Mouse (Mus musculus) right cerebral cortex, postnatal 25 days (tissue): Measurements from ENCODE around the gene Grhl3.

Experiments
- DNase-seq: peaks from one replicate; pipeline ENCODE4 v3.0.0; 2022

The Grhl3 gene

DNA sequence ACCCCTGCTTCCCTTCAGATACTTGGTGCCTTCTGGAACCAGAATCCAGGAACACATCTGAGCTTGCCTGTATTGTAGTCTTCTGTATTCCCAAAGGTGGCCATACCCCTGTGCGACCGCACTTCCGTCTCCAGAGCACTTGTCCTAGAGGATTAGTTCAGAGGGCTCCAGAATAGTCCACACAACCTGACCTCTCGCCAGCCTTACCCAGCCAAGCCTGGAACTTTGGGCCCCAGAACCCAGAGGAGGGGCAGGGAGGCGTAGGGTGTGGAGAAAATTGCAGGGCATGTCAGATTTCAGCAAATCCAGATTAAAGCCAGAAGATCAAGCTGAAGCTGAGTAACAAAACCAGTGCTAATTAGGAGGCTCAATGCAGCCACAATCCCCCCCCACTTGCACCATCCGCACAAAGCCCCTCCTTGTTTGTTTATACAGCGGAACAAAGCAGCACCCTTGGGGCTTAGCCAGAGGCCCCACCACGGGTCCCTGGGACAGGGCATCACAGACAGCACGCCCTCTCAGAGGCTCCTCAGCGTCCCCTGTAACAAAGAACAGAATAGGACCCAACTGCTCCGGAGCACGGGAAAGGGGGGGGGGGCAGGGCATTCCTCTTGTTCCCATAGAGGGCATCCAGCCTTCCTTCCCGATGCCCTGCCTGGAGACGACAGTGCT, 47.3 kb downstream of the Grhl3 start:
- no peak for DNase-seq

DNA sequence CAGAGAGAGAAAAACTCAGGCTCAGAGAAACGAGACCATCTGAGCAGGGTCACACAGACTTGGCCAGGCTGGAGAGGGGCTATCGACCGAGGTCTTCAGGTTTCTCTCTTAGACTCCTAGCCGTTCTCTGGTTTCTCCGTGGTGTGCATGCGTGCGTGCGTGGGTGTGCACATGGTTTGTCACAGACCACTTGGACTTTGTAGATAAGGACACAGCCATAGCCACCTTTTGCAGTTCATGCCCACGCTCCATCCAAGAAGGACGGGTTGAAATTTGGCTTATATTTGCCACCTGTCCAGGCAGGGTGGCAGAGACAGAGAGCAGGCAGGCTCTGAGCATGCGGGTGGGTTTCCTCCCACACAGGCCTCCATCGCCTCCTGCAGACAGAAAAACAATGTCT, 48.4 kb downstream of the Grhl3 start:
- no peak for DNase-seq

DNA sequence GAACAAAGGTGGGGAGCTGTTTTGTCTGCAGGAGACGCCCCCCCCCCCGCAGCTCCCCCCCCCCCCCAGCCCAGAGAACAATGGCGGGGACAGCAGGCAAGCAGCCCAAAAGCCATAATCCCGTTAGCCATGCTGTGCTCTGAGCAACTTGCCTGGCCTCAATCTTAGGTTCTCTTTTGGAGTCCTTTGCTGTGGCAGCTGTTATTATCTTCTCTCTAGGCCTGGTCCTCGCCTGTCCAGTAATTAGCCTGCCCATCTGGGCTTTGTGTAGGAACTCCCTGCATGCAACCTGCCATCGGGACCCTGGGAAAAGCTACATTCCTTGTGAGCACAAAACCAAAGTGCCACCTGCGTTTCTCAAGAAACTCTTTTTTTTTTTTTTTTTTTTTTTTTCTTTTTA, 49.5 kb downstream of the Grhl3 start:
- DNase-seq = no peak

DNA sequence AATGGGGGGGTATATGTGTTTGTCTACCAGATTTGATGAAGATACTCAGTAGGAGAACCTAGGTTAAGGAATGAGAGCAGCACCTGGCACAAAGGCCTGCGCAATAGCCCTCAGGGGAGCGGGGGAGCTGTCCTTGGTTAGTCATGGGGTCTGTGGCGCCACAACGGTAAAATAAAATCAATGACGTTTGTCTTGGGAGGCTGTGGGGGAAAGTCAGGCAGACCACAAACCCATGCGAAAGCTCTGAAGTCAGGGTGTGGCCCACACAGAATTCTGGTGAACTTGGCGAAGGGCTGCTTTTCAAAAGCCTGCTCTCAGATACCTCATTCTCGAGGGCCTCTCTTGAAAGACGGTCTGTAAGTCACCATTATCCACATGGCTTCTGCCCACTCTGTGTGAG, 53.0 kb downstream of the Grhl3 start:
- DNase-seq = no peak

DNA sequence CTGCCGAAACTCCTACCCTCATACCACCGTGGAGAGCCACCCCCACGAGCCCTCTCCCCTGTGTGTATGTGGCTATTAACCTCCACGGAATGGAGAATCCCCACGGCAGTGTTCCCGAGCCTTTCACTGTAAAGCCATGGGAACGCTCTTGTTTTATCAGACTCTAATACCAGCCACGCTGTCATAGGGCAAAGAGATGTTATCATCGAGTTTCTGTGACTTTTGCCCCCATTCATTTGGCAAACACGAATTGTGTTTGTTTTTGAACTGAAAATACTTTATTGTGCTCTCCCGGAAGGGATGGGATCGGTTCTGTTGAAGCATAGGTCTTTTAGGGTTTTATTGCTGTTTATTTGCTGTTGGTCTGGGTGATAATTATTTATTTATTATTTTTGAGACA, 55.3 kb downstream of the Grhl3 start:
- no peak for DNase-seq

DNA sequence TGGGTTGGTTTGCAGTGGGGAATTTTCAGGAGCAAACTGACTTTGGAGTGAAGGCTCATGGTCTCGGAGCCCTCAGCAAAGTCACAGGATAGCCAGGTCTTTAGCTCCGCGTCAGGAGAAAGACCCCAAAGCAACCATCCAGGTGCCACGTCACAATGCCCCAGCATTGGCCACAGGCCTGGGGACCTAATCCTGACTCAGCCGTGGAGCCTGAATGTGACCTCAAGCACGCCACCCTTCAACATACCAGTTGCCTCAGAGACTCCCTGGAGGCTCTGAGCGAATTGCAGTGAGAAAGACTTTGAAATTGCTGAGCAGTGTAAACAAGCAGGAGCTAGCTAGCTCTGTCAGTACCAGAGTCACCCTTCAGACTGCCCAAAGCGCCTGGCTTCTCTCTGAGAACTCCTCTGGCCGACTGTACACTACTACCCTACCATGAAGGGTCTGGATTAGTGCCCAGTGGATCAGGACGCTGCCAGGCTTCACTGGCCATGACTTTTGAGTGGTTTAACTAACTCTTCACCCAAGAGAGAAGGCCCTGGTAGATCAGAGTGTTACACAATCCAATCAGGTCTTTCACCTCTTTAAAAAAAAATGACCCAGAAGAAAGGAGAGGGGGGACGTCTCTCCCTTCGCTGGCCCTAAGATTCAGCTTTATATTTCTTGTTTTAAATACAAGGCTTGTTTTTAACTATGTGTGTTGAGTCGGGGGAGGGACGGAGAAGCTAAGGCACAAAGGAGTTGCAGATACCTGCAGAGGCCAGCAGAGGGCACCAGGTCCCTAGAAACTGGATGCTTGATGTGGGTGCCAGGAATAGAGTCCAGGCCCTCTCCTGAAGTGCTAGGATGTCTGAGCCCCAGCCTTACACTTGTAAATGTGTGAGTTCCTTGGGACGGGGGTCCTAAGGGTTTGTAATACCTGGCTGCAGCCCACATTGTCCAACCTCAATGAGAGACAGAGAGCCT, 56.8 kb downstream of the Grhl3 start:
- DNase-seq = no peak

DNA sequence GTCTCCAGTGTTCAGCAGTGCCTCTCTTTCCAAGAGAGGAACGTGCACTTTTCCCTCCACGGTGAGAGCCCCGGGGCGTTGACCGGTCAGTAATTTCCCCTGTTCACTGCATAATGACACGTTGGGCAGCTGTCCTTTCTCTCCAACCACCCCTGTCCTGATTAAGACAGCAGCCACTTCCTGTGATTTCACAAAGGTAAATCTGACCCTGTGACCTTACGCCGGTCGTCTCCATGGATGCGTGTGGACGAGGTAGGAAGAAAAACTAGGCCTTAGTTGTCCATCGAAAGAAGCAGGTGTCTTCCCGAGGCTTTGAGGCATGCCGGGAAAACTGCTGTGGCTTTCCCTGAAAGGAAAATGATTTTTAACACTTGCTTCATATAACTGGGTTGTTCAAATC, 58.5 kb downstream of the Grhl3 start:
- DNase-seq = no peak

DNA sequence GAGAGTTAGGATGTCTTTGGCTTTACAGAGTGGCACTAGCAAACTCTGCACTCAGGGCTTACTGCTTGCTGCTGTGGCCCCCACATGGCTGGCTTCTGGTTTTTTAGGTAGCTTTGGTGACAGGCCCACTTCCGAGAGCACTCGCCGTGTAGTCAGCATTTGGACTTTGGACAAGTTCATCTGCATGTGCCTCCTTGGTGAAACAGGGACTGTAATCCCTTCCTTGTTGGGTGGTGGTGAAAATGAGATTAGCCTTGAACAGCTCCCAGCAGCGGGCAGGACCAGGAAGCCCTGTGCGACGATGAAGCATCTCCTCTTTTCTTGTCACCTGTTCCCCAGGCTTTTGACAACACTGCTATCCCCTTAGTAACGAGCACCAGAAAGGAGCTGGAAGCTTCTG, 59.6 kb downstream of the Grhl3 start:
- DNase-seq = no peak

DNA sequence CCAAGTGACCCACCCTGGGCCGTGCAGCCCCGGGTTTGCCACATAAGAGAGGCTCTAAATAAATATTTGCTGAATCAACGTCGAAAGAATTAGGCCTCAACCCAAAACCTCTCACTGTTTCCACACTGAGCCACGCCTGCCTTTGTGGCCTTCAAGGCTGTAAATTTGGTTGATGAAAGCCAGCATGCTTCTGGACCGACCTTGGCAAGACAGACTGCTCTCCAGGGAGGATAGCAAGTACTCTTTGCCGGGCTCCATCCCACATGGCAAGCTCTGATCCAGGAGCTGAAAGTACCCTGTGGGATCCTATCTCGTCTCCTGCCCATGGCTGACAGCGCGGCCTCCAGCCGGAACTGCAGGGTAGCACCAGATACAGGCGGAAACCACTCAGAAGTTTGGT, 63.9 kb downstream of the Grhl3 start:
- DNase-seq = no peak

DNA sequence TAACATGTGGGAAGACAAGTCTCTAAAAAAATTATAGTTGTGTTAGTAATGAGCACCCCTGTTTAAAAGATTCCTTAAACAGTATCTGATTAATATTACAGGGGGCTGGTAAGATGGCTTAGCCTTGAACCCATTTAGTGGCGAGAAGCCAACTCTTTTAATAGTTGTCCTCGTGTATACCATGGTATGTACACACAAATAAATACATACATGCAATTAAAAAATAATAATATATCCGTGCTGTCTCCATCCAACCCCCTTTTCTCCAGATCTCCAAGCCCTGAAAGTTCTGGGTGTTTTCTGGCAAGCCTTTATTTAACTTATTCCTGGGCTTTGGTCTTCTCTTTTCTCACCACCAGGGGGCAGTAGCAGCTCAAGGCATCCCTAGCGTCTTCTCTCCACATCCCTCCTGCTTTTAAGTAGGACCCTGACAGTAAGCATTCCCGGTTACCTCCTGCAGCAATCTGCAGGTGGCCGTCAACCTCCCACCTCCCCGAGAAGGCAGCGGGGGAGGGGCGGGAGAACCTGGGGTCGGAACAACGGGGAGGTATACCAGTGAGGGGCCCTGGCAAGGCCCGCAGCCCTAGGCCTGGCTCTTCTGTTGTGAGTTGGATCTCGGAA, 64.9 kb downstream of the Grhl3 start:
- peak; percentile 52 for DNase-seq

DNA sequence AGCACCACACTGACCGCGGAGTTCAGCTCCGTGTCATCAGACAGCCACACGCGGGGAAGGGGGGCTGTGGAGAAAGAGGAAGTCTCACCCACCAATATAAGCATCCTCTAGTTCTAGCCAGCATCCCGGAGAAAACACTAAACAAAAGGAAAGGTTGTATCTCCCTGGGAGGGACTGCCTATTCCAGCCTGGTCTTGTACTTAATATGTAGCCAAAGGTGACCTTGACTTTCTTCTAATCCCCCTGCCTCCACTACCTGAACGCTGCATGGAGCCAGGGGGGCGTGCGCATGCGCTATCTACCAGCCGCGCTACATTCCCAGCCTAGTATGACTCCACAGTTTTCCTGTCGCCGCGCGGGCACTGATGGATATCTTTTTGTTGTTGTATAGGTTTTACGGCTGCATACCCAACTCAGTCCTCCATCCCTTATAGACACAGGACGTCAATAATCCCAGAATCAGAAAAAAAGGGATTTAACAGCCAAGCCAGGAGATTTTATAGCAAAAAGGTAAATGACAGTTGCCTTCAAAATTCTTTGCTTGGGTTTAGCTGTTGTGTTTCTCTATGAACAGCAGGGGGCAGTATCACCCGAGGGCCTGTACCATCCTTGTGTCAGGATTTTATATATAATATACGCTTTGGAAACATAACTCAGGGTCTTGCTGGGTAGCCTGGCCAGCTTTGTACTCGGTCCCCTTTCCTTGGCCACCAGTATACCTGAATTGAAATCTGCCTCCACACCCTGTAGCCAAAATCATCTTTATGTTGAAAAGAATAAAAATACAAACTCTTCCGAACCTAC, 65.7 kb downstream of the Grhl3 start:
- peak; percentile 63 for DNase-seq

DNA sequence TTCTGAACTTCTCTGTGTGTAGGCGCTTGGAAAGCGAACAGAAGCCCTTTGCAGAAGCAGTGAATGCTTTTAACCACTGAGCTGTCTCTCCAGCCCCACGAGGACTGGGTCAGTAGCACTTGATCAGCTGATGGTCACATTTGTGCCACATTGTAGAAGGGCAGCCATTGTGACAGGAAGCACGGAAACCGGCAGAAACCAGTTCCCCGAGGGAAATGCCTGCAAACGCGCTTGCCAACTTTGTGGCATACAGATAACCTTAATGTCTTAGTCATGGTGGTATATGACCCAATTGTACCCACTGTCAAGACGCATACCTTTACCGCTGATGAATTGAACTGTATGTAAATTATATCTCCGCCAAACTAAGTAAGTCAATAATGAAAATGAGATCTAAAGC, 67.6 kb downstream of the Grhl3 start:
- DNase-seq = no peak

DNA sequence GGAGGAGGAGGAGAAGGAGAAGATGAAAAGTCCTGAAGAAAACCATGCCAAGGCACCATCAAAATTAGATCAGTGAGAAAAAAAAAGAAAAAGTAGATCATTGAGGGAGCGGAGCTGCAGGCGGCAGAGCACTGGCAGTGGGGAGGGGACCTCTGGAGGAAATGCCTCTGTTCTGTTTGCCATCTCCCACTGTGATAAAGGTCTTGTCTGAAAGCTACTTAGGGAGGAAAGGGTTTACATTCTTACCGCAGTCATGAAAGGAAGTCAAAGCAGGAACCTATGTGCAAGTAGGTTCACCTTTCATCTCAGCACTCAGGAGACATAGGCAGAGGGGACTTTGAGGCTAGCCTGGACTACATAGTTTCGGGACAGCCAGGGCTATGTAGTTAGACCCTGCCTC, 71.8 kb downstream of the Grhl3 start:
- DNase-seq = no peak

DNA sequence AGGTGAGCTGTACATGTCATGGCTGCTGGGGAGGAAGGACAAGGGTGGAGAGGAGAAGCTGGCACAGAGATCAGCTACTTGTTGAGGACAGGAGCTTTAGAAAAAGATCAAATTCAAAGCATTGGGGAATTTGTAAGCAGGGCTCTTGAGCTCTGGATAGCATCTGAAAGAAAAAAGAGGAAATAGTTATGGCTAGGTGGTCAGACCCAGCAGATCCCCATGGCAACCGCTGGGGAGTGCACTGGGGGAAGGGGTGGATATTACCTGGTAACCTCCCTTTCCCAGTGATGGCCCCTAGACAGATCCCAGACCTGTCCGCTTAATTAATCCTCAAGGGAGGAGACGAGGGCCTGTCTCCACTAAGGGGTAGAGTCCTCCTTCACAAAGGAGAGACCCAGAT, 73.6 kb downstream of the Grhl3 start:
- no peak for DNase-seq

DNA sequence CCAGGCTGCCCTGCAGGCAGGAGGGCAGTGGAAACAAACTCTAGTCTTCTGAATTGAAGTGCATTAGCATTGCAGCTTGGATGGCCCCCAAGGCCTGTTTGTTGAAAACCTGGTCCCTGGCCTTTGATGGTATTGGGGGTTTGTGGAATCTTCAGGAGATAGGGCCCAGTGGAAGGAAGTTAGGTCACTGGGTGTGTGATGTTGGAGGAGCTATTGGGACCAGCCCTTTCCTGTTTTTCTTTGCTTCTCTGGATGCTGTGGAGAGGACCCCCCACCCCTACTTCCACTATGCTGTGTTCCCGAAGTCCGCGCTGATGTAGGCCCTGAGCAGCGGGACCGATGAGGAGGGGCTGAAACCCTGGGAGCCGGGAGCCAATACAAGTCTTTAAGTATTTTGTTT, 75.3 kb downstream of the Grhl3 start:
- no peak for DNase-seq

DNA sequence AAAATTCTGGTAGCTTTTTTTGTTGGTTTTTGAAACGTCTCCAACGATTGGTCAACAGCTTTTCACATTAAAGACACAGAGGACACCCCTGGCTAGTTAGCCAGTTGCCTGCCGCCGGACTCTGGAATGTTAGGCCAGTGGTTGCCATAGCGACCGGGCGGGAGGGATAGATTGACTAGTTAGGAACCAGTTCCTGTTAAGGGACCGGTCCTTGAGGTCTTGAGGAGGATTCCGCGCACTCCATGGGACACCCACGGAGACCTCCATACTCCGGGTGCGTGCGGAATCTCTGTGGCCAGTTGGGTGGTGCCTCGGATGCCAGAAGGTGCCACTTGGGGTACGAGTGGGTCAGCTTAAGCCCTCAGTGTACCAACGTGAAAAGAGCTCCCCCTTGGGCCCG, 77.6 kb downstream of the Grhl3 start:
- no peak for DNase-seq

DNA sequence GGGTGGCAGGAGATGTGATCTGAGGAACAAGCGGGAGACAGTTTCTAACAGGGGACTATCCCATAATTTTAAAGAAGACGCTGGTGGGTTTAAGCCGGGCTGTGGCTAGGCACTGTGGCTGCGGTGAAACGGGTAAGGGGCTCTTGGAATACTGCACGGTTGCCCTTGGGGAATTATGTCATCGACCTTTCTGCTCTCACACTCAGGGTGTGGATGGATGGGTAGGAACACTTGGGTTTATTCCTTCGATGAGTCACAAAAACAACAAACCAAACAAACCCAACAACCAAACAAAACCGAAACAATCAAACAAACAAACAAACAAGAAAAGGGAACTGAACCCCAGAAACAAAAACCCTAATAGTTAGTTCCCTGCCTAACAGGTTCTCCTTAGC, 78.0 kb downstream of the Grhl3 start:
- DNase-seq = no peak

DNA sequence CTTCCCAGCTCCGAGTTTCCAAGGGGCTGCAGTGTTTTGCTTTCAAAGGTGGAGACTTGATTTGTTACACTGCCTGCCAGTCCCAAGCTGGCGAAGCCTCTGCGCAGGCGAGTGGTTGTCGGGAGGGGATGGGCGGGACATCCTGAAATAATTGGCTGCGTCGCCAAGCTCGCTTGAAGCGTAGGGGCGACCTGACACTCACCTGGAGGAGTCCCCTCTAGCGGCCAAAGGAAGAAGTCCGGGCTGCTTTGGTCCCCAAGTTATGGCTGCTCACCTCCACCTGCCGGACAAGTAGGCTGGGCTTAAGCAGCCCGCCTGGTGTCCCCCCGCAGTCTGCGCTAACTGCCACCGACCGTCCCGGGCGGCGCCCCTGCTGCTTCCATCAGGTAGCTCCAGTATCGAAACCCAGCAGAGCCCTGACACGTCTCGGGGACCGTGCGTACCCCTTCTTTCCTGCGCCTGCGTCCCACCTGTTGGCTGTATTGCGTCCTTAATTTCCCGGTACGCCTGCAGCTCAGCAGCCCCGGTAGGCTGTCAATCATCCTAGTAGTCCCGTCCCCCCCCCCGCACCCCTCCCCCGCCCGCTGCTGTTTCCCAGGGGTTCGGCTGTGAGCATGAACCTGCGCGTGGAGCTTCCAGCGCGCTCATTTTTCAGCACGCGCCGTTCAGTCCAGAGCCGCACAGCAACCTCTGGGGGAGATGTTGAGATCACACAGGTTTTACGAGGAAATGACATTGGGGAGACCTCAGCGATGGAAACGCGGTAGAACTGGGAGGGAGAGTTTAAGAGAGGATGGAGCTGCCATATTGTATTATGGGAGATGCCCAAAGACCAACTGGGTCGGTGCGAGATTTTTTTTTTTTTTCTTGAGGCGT, 78.7 kb downstream of the Grhl3 start, which contains the start of the genes Stpg1 and Nipal3:
TSS of gene Stpg1 (plus strand) at position 270 of the 876 bp plus-strand sequence.
TSS of gene Nipal3 (minus strand) at position 518 of the 876 bp plus-strand sequence.
- peak; percentile 89 for DNase-seq

DNA sequence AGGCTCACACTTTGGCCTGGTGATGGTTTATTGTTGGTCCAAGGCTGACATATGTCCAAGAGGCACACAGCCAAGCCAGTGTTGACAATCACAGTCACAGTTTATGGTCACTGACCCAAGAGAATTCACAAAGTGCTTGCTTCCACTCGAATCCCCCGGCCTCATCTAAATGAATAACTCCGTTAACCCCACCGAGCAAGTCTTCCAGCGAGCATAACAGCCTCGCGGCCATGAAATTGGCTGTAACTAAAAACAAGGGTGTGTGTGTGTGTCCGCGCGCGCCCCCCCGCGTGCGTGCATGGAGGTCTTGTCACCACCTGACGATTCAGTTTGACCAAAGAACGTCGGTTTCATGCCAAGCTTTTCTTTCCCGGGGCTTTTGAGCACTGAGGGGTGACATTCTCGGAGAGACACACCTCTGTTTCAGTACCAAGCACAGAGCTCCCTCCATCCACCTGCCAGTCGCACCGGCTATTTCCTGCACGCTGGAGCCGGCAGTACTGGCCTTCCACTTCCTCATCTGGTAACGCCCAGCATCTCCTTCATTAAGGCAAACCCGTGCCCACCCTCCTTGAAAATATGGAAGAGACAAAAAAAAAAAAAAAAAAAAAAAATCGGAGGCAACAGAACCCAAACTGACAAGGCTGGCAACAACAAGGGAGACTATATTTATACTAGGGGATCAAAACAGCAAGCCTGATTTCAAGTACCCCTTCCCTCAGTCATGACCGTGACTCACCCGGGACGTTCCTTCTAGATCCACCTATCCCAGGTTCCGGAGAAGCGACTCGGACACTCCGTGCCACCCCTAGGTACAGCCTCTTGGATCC, 79.5 kb downstream of the Grhl3 start:
- DNase-seq = peak; percentile 55

DNA sequence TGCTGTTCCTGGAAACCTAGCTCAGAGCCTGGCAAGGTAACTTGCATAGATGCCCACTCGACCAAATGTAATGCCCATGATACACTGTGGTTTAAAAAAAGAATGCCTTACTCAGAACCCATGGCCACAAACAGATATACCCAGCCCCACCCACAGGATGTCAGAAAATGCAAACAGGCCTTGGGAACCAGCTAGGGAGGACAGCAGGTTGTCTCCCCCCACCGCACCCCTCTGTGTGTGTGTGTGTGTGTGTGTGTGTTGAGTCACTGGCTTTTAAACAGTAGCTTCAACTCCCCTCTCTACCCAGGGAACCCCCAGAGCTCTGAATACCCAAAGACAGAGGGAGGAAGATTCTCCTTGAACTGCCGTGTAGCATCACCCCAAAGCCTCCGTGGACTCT, 80.2 kb downstream of the Grhl3 start:
- DNase-seq = no peak
